Mouse (Mus musculus) cerebral cortex, adult 2 months (tissue): ENCODE data around the gene Arl4c.

Experiments
- WGBS: fragments of 180-500 bp; shearing (Covaris S2); methylation state at CpG from one replicate; pipeline ENCODE4 v1.1.7; 2018; 5-methylcytosine and 5-hydroxymethylcytosine counted together

The Arl4c gene

DNA sequence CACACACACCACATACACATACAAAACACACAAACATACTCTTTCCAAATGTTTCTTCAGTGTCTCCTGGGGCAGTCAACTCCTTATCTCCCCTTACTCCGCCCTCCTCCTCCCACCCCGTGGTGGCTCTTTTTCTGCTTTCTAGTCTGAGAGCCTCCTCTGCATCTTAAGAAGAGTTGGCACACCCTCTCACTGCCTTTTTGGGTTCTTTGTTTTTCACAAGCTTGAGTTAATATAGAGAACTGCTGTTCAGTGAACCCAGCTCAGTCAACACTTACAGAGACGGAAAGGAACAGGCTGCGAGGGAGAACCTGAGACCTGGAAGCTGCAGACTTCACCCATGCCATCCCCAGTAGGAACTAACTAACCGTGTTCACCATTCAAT is 45.9 kb downstream of the Arl4c start:
- 36% methylated on average over 5 of the region's 5 CpGs for WGBS

- WGBS = 84% methylated on average over 3 of the region's 3 CpGs
Measured at GRCm38 (mm10) chr1:88655473-88656095, 46.4 kb downstream of the Arl4c start.

- WGBS = 87% methylated on average over 9 of the region's 9 CpGs
Measured at GRCm38 (mm10) chr1:88654521-88655472, 47.2 kb downstream of the Arl4c start.

GRCm38 (mm10) chr1:88653614-88654520 is 48.2 kb downstream of the Arl4c start:
- 90% methylated on average over 7 of the region's 7 CpGs for WGBS

DNA sequence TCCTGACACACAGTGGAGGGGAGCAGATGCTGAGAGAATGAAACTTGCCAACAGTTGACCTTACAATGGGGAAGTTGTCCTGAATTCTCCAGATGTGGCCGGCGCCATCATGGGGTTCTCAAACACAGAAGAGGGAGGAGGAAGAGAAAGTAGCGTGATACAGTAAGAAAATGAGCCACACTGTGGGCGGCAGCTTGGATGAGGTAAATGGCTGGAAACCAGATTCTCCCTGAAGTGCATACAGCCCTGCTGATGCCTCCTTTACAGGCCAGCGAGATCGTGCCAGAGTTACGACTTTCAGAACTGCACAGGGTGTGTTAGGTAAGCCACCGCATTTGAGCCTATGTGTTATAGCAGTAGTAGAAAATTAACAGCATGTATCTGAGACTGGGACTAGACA is 49.3 kb downstream of the Arl4c start:
- 57% methylated on average over 8 of the region's 8 CpGs for WGBS

GRCm38 (mm10) chr1:88651668-88652067 is 50.4 kb downstream of the Arl4c start:
- 73% methylated on average over 9 of the region's 9 CpGs for WGBS

DNA sequence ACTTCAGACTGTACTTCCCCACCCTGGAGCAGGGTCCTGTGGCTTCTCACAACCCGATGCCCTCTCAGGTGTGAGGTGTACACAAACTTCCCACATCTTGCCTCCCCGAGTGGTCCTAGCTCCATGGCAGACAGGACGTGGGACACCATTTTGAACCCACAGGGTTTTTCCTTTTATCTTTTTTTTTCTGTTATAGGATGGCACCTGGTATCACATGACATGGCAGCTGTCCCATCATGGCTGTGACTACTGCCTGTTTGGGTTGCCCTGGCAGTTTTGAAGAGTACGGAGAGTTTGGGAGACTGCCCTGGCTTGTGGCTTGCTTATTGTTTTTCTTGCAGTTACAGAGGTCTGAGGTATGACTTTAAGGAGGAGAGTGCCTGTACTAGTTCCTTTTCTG is 53.3 kb downstream of the Arl4c start:
- WGBS = 93% methylated on average over 4 of the region's 4 CpGs

- WGBS = 83% methylated on average over 3 of the region's 3 CpGs
Measured at GRCm38 (mm10) chr1:88645599-88646119, 56.4 kb downstream of the Arl4c start.

- 94% methylated on average over 5 of the region's 5 CpGs for WGBS
Measured at GRCm38 (mm10) chr1:88644417-88644816, 57.6 kb downstream of the Arl4c start.

GRCm38 (mm10) chr1:88643181-88643823 is 58.7 kb downstream of the Arl4c start:
- WGBS = 87% methylated on average over 5 of the region's 5 CpGs

GRCm38 (mm10) chr1:88642735-88643134 is 59.3 kb downstream of the Arl4c start:
- WGBS = 87% methylated on average over 4 of the region's 4 CpGs

GRCm38 (mm10) chr1:88641678-88642215 is 60.3 kb downstream of the Arl4c start:
- WGBS = 78% methylated on average over 2 of the region's 2 CpGs

- 97% methylated on average over 3 of the region's 3 CpGs for WGBS
Measured at GRCm38 (mm10) chr1:88641194-88641593, 60.8 kb downstream of the Arl4c start.

DNA sequence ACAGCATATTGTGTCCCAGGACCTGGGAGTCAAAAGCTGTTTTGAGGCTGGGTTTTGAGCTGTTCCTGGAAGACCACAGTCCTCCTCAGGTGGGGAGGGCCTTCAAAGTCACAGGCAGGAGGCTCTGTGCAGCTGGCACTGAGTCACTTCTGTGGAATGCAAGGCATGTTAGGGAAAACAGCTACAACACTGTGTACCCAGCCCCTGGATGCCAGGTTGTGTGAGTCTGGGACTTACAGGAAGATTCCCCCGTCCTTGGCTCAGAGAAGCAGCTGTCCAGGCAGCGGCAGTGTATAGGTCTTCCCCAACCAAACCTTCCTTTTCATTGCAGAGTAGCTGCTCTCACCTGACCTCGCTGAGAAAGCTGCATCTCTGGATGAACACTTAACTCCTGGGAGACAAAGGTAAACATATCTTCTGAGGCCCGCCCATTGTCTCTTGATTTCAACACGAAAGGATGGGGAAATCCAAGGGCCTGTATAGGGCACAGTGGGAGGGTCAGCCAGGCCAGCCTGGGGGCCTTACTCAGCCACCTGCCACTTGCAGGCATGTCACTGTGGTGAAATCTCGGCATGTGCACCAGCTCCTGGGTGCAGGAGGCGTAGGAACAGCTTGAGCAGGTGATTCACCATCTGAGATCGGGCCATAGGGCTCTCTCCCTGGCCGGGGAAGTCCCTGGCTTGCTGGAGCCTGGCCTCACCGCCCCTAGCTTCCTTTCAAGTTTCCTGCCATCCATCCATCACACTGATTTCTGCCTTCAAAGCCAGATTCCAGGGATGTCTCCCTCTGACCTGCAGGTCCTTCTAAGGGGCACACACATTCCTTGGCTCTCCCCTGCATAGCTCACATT is 62.4 kb downstream of the Arl4c start:
- WGBS = 79% methylated on average over 10 of the region's 10 CpGs

DNA sequence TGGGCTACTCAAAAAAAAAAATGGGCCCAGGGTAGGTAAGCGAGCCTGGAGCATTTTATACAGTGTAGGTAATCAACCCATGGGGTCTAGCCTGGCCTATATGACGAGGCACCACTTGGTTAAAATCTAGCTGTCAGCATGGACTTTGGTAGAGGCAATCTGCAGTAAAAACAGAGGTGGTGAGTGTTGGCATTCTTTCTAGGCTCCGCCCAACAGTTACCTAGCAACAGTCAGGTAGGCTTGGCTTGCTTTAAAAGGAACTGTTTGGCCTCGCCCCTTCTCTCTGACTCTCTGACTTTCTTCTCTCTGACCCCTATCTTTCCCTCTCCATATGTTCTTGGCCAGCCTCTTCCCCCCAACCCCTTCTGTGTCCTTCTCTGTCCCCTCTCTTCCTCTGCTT is 63.4 kb downstream of the Arl4c start:
- WGBS = 99% methylated on average over 4 of the region's 4 CpGs

DNA sequence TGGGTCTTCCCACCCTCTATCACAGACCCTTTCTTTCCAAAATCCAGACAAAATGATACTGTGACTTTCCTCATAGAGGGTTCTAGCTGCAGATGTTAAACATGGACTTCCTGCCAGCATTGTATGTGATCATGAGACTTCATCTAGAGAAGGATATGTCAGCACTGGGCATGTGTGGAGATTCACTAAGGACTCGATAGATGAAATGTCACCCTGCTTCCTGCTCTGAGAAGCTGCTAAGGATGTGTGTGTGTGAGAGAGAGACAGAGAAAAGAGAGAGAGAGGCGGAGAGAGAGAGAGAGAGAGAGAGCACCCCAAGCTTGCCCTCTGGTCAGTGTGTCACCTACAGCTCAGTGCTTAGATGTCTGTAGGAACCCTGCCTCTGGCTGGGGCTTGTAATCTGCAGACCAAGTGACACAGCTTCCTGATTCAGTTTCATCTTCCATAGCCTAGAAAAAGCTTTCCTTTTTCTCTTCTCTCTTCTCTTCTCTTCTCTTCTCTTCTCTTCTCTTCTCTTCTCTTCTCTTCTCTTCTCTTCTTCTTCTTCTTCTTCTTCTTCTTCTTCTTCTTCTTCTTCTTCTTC is 65.4 kb downstream of the Arl4c start:
- 84% methylated on average over 2 of the region's 2 CpGs for WGBS

DNA sequence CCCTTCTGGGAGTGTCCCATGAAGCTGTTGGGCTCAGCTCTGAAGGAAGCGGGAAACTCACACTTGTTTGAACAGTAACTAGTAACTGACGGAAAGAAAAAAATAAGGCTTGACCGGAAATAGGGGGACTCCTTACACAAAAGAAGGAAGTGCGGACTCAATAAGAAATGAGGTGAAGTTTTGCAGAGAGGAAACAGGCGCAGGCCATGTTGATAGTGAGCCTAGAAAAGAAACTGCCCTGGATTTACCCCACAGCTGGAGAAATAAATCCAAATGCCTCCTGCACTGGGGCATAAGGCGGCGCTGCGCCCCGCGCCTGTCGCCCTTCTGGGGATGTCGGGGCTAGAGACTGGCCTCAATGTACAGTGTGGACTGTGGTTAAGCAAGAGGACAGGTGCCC is 66.4 kb downstream of the Arl4c start:
- 88% methylated on average over 12 of the region's 12 CpGs for WGBS

DNA sequence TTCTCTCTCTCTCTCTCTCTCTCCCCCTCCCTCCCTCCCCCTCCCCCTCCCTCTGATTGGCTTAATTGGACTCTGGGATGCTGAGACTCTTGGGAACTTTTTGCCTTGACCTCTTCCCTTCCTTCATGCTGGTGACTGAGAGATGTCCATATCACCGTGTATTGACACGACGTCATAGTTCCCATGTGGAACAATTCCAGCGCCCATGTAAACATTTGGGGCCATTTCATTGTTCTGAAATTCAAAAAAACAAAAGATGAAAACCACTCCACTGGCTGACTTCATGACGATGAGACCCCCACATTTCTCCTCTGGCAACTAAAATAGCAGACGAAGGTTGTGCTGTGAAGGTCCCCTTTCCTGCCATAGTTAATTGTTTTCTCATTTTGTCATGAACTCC is 69.2 kb downstream of the Arl4c start:
- WGBS = 73% methylated on average over 6 of the region's 6 CpGs

DNA sequence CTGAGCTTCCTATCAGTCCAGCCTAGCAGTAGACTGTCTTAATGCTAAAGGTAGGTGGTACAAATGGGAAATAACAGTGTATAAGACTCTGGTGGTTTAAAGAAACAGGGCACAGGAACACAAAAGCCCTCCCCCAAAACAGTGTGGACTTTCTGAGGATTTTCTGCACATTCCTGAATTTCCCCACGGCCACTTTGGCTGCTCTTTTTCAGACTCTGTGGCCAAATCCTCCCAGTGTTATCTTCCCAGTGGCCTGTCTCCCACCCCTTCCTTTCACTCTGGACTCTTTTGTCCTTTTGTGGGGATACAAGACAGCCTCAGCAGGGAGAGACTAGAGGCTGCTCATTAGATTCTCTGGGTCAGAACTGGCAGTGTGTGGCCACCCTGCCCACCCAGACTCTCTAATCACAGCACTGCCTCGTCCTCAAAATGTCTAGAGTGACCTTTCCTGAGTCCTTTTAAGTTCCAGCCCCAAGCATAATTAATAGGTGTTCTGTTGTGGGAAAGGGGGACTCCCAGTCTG is 72.0 kb downstream of the Arl4c start:
- 58% methylated on average over 2 of the region's 2 CpGs for WGBS
